Mouse (Mus musculus) liver (tissue): ENCODE results near the gene Pygl.

Experiments used
- DNase-seq: peaks from one replicate; pipeline ENCODE4 v3.0.0-alpha.2; 2020; ENCODE audit warnings: mixed read lengths

The Pygl gene

DNA sequence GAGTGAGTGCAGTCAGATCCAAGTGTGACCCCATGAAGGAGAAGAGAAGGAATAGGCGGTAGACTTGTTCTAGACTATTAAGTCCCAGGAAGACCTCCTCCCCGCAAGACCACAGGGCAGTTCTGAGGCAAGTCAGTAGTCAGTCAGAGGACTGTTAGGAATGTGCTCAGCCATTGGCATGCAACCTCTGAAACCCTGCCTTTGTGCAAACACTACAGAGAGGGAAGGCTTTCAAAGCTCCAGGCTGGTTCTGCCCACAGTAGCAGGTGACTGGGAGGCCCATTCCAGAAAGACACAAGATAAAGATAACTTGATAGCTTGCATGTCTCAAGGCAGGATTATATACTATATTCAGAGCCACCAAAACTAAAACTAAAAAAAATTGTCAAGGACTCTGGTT is at the start of gene Pygl:
TSS of gene Pygl (minus strand) at position 195 of the 400 bp plus-strand sequence.
- DNase-seq = no peak

DNA sequence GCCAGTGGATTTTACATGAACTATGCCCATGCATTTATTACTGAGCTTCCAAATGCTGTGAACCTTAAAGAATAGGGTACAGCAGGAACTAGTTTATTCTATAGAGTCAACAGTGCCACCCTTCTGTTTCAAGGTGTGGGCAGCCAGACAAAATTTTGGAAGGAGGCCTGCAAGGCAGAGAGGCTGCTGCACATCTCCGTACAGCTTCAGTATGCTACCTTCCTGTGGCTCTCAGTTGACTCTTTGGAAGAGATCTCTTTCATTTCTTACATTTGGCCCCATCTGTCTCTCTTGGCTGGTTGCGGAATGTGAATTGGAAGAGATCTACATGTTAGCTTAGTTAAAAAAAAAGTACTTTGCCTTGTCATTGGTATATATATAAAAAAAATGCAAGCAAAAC is 49.6 kb upstream of the Pygl start:
- DNase-seq = no peak

DNA sequence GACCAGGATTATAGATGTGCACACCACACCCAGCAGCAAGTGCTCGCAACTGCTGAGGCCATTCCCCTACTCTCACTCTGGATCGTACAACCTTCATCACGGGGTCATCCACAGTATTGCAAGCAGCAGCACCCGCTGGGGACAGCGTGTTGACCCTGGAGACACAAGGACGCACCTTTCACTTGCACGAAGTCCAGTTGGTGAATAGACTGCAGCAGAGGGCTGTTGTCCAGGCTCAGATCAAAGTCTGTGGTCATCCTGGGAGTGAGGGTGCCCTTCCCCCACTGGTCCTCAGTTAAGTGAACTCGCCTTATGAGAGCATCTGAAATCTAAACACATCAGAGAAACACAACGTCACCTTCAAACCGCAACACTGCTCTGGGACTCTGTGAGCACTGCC is 49.1 kb upstream of the Pygl start:
- DNase-seq = no peak

DNA sequence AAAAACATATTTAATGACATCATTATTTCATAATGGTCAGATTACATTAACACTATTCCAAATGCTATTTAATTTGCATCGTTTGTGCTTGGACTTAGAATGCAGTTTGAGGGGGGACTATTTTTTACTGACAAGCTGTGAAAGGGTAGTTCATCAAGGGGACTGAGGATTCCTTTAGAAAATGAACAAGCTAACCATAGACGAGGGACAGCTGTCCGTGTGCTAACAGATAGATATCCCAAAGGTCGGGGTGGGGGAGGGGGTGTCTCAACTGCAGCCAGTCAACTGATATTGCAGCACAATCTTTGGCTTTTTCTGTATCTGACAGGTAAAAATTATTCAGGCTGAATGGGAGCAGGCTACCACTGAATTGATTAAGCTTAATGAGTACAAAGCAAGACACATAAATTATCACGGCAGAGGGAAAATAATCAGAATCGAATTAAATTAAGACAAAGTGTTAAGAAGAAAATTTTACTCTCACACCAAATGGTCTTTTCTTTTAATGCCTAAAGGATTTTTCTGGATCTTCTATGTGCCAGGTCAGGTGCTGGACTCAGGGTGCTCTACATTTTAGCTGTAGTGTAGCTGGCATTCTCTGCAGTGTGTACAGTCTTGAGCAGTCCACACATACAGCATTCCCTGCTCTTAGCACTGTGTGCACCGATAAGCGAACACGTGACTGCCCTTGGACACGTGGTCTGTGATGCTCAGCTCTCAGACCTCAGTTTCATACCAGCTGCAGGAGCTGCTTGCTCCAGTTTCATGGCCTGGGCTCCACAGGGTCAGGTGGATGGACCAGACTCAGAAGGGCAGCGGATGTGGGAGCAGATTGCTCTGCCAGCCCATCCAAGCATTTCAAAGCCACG is 46.0 kb upstream of the Pygl start:
- DNase-seq = no peak

DNA sequence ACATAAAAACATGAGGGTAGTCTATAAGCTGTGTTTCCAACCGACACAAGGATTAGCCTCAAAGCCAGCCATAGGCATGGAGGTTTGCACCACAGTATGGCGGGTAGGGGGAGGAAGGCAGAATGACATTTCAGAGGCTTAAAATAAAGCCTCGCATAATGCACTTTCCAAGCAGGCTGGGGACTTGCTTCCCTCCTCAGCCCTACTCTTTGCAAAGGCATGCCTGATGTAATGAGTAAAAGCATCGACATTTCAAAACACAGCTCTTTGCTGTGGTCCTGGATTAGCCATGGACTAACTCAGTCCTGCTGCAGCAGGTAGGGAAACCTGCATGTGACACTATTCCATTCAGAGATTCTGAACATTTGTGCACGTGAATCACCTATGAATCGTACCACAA is 38.4 kb upstream of the Pygl start:
- DNase-seq = no peak

DNA sequence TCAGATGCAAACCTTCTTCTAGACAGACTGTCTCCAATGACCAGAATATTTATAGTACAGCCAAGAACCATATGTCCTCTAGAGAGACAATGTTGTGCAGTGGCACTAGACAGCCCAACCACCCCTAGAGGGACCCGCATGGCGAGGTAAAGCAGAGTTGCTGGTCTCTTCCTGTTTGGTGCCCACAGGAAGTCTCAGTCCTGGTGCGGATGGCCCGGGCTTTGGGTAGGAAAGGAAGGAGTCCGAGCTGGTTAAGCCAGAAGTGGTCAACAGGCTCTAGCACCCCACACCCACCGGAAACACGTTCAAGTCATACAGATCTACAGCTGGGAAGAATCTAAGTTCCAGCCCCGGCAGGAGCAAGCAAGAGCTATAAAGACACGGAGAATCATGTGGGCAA is 36.0 kb upstream of the Pygl start:
- no peak for DNase-seq

DNA sequence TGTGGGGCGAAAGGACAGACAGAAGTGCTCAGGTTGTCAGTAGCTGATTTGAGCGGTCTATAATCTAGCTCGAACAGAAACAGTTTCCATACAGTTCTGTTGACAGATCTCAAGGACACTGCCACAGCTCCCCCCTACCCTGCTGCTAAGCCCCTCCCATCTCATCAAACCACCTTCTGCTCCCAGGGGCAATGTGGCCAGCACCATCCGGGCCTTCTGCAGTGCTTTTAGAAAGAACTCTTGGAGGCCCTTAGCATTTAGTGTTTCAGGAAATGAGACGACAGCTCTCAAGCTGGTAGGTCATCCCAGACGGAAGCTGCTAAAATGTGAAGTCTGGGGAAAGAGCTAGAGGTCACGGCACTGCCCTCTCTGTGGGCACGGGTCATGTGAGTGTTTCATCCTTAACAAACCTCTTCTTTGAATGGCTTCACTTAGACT is 35.2 kb upstream of the Pygl start:
- peak; percentile 7 for DNase-seq

DNA sequence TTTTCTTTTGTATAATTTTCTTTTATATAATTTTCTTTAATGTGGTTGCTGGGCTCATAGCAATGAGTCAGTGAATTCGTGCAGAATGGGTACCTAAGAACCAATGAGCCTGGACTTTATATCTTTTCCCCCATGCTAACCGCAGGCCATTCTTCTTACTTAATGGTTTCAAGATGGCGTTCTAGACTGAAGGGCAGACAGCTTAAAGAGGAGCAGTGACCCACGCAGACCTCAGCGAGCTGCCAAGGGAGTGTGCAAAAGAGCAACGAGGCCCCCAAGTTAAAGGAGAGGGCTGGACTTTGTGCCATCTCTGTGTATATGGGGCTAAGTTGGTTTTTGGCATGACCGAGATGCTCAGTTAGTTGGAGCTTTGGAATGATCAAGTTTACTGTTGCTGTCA is 32.4 kb upstream of the Pygl start:
- no peak for DNase-seq

DNA sequence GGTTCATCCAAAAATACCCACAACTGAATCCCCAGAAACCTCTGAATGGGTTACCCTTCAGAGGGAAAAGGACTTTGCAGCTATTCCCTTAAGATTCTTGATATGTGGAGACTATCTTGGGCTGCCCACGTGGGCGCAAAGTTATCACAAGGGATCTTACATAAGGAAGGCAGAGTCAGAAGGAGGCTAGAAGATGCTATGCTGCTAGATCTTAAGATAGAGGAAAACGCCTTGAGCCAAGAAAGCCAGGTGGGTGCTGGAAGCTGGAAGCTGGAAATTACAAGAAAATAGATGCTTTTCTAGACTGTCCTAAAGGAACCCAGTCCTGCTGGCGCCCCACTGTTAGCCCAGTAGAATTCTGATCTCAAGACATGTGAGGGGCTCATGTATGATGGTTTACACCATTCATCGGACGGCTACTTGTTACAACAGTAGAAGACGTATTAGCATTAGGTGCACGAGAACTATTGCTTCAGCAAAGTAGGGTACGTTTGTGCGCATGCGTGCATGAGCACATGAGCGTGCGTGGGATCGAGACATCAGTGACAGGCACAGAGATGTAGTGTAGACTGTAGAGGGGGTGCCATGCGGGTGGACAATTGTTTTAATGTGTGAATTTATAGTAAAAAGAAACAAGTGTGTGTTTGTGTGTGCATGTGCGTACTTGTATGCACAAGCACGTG is 31.1 kb upstream of the Pygl start:
- DNase-seq = no peak

DNA sequence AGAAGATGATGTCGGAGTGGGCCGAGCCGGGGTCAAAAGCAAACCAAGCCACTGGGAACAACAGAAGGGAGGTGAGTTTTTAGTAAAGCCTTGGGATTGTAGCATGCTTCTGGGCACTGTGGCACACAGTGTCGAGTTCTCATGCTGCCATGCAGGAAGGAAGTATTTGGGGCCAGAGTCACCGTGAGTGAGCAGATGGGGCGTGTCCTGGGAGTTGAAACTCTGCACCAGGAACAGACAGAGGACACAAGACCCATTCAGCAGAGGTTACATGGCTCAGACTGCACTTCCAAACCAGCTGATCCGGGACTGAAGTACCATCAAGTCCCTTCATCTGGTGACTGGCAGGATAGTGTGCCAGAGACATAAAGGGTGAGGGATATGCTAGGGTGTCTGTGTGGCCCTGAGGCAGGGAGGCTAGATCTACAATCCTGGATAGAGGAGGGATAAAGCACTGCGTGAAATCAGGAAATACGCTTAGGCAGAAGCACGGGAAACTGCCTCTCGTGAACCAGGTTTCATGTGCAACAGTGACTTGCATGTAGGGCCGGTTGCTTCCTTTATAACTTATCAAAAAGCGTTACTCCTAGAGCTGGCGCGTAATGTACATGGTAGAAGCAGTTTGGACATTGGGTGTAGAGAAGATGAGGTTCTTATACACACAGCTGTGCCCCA is 20.1 kb upstream of the Pygl start:
- no peak for DNase-seq

DNA sequence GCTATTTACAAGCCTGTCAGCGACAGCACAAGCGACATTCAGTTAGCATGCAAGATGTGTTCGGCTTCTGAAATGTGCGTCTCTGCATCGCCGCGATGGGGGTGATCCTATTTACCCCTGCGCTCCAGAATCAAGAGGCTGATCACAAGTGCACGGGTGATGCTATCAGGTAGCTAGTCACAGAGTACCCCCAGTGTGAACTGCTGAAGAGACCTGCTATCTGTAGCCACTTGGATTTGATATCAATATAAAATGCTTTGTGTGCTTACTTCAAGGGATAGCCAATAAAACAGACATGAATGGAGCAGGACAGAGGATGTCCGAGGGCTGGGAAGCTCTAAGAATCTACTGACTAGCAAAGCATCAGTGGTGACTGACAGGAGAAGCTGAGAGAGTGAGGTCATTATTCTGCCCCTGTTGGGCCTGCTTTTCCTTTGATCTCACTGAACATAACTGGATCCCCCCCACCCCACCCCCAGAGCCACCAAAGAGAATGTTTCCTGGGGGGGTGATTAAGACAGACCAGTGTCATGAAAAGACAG is 18.4 kb upstream of the Pygl start:
- DNase-seq = no peak

DNA sequence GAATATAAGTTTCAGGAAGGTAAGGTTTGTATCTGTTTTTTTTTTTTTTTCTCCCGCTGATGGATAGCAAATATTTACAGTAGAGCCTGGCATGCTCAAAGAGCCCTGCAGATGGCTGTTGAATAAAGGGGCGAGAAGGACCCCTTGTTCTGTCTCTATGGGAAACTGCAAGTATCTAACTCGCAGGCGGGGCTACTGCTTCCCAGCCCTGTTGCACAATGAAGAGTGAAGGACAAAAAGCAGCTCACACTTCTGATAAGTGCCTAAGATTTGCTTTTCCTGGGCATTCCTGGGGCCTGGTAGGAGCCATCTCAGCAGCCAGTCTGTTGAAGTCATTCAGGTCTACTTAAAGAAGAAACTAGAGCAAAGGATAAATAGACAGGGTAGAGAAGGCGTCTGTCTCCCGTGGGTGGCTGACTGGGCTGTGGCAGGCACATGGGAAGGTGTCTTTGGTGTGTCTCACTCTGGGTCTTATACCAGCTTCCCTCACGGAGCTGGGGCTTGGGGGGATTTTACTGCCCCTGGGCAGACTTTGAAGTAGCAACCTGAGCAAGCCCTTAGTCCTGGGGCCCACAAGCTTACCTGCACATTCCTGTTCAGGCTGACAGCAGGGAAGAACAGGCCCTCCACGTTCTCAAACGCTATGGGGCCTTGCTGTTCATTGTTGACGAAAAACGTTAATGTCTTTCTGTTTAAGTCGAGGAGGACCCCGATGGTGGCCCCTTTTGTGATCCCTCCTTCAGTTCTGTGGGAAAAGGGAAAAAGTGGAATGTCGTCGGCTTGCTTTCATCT is 16.6 kb upstream of the Pygl start:
- no peak for DNase-seq

DNA sequence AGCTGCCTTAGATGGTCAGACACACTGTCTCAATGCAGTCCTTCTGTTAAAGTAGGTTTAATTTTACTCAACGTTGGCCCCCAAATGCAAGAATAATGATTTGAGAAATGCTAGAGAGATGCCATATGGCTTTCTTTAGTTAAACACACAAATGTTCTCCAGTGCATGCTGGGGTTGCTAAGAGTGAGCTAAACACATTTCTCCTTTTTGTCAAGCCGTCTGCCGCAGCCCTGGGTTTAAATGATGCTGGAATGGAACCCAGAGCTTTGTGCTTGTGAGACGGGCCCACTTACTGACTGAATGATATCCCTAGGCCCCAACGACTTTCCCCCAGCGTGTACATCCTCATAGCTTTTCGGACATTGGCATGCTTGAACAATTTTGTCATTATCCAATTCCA is 11.3 kb upstream of the Pygl start:
- no peak for DNase-seq

DNA sequence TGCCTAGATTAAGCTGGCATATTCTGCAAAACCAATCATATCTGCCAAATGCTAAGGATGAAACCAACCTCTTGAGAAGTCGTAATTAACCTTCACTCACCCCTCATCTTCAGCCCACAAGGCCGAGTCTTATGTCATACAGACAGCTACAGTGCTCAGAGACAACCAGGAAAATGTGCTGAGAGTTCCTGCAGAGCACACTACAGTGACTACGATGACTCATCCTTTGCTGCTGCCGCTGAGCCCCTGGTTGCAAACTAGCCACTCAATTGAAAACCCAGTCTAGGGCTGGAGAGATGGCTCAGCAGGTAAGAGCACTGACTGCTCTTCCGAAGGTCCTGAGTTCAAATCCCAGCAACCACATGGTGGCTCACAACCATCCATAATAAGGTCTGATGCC is 8.5 kb upstream of the Pygl start:
- DNase-seq = no peak

DNA sequence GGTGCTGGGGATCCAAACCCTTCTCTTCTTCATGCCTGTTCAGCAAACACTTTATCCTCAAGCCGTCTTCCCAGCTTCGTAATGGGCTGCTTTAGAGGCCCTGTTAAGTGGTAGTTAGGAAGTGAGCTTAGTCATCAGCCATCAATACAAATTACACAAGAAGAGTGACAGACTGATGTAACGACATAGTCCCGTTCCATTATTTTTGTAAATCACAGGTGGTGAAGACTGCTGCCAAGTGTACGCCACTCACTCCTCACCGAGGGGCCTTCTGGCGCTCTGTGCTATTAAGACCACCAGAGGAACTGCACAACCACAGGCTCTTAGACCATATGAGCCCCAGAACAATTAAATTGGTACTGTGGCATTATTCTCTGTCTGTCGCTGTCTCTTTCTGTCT is 7.3 kb upstream of the Pygl start:
- DNase-seq = no peak

DNA sequence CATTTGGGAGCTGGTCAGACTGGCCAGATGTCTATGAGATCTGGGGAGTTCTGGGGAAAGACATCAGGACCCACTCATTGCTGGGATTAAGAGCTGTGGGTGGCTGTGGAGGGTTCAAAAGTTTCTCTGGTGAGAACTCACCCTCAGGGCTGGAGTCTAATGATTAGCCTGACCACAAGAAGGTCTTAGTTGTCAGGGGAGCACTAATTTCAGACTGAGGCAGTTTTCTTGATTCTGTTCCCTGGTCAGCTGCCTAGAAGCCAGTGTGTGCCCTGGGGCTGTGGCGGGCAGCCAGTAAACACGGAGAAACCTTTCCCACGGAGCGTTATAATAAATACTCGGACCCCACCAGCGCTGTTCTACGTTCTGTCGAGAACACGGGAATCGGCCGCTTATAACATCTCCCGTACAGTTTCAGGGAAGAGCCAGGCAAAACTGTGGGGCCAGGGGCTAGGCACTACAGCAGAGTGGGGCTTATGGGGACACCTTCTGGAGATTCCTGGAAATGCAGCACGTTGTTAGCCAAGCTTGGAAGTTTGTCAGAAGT is 3.7 kb upstream of the Pygl start:
- DNase-seq = peak; percentile 71

DNA sequence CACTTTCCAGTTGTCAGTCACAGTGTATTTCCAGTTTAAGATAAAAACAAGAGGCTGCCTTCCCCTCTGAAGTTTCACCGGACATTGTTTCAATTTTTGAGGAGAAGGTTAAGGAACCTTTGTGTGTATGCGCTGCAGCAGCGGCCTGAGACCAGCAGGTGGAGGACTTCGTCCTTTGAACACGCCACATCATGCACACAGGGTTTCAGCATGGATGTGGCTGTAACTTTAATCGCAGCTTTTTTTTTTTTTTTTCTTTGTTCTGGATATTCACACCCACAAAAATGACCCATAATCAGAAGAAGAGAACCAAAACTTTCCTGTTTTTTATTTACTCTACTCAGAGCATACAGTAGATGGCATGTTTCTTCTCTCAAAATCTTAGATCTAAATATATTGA is 3.1 kb upstream of the Pygl start:
- DNase-seq = peak; percentile 67

DNA sequence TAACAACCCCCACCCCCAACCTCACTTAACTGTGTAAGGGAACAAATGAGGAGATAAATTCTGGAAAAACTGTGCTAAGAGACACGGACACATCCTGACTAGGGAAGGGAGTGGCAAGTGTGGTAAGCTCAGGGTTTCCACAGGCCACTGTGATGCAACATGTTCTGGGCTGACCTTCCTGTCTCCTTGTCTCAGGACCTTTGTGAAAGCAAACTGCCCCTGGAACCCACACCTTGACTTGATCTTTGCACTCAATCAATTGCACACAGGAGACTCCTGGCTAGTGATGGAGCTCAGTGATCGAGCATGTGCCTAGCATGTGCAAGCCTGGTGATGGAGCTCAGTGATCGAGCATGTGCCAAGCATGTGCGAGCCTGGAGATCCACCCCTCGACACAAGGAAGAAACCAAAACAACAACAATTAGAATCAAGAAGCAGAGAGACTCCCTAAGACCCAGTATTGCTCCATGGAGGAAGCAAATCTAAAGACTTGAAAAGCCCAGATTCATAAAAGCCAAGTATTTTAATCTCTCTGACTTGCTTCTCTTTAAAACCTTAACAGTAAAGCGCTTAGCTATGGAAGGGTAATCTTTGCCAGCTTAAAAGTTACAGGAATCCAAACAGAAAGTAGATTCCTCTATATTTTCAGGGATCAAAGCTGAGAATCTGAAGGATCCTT is 2.5 kb upstream of the Pygl start:
- no peak for DNase-seq

DNA sequence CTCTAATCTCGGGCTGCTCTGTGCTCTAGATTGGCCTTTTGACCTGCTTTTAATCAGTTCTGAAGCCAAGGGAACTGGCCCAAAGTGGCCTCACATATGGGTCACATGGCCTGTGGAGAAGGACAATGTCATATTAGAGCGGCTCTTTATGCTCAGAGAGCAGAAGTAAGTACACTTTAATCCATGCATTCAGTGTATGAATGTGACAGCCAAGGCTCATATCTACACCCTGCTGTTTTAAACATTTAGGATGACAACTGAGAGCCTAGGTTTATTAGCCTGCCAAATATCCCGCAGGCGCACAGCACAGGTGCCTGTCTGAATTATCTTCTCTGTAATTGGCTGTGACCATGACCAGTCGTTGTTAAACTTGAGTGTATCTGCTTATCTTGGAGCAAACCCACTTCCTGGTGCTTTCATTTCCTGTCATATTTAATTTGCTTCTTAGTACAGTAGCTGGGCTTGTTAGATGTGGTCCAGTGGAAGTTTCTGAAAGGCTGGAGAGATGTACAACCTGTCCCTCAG is 794 bp upstream of the Pygl start:
- DNase-seq = no peak

DNA sequence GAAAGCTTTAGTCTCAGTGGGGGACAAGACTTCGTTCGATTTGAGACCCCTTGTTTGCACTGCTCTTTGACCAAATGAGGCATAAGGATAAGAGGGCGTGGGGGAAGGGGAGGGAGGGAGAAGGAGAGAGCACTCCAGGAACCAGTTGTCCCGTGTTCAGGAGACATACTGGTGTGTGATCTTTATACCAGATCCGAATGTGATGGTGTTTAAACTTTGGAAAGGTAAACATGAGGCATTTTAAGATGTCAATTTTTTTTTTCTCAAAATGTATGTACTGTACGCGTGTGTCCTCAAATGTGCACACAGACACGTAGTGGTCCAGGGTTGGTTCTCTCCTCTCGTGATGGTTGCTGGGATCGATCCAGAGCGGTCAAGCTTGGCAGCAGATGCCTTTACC is 3.1 kb downstream of the Pygl start:
- DNase-seq = no peak

DNA sequence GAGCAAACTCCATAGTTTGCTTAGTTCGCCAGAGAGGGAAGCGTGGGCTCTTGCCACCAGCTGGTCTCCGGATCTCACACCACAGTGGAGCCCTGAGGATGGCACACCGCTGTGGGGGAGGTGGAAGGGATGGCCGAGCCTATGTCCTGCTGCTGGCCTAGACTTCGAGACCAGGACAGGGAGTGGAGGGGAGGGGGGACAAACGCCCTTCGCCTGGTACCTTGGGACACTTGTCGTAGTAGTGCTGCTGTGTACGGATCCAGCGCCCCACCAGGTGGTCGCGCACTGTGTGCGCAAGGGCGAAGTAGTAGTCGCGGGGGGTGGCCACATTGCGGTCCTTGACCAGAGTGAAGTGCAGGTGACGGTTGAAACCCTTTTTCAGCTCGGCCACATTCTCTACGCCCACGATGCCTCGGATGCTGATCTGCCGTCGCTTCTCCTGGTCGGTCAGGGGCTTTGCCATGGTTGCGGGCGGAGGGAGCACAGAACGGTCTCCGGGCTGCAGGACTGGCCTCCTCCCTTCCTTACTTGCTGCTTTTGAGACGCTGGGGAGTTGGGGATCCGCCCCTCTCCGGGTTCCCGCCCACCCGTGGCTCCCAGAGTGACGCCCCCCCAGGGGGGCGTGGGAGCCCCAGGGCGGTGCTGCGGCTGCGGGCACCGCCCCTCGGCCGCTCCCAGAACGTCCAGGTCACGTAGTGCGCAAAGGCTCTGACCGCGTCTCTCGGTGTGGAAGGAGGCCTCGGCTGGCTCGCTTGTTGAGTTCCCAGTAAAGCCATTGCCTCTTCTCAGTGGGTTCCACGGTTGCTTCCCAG is 4.0 kb downstream of the Pygl start:
- DNase-seq = peak; percentile 91
